Mouse (Mus musculus) WW6 (cell line): ENCODE measurements around the gene Gm16503.
"Not testable (repeated sequence)": the region's sequence is repeated elsewhere in the genome, so short reads cannot be mapped to it uniquely, and the experiment has no call there.

Experiments
- DNase-seq: peaks from one replicate; pipeline ENCODE4 v3.0.0-alpha.2; 2013; ENCODE audit warnings: low read depth, low spot score

Gene Gm16503

GRCm38 (mm10) chr4:147539918-147540317, at the start of gene Gm16503:
Gm16503 (plus strand) TSS chr4:147540218.
- DNase-seq = not testable (repeated sequence)

GRCm38 (mm10) chr4:147492117-147492516, 47.9 kb upstream of the Gm16503 start, which contains the start of gene Zfp982:
Zfp982 (plus strand) TSS chr4:147492417.
- not testable (repeated sequence) for DNase-seq

- not testable (repeated sequence) for DNase-seq
These were observed 41.0 kb upstream of the Gm16503 start for GRCm38 (mm10) chr4:147498772-147499613.

- DNase-seq = no peak
These were observed 30.8 kb upstream of the Gm16503 start for GRCm38 (mm10) chr4:147509174-147509573.

- no peak for DNase-seq
These were observed 21.0 kb upstream of the Gm16503 start for GRCm38 (mm10) chr4:147518981-147519380.

DNA sequence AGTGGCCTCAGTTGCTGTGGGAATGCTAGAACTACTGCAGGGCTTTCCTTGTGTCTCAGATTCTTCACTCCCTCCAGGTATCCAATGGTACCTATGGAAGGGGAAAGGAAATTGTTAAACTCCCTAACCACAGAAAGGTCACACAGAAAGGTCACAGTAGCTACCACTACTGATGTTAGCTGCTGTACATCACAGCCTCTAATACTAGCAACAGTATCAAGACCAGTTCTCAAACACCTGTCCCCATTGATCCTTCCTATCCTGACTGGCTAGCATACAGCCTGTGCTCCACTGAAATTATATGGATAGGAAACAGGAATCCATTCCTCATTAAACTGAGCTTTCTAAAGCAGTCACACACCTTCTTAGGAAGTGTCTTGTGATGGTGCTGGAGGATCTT, 19.9 kb upstream of the Gm16503 start:
- no peak for DNase-seq

GRCm38 (mm10) chr4:147525125-147525524, 14.9 kb upstream of the Gm16503 start:
- no peak for DNase-seq

DNA sequence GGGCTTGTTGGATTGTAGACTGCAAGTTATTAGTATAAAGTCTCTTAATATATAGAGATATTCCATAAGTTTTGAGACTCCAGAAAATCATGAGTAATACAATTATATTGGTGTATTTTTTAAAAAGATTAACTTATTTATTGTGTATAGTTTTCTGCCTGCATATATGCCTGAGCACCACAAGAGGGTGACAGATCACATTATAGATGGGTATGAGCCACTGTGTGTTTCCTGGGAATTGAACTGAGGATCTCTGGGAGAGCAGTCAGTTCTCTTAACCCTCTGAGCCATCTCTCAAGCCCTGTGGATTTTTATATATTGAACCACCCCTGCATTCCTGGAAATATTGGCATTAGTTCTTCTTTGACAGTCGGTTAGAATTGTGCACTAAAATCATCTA, 9.7 kb upstream of the Gm16503 start:
- no peak for DNase-seq

GRCm38 (mm10) chr4:147535916-147536315, 4.1 kb upstream of the Gm16503 start:
- DNase-seq = not testable (repeated sequence)

- no peak for DNase-seq
These were observed 2.3 kb upstream of the Gm16503 start for GRCm38 (mm10) chr4:147537702-147538101.

- no peak for DNase-seq
These were observed 1.1 kb downstream of the Gm16503 start for GRCm38 (mm10) chr4:147541105-147541504.

GRCm38 (mm10) chr4:147553071-147553470, 13.1 kb downstream of the Gm16503 start, which contains the start of gene Zfp985:
Zfp985 (plus strand) TSS chr4:147553277.
- not testable (repeated sequence) for DNase-seq

DNA sequence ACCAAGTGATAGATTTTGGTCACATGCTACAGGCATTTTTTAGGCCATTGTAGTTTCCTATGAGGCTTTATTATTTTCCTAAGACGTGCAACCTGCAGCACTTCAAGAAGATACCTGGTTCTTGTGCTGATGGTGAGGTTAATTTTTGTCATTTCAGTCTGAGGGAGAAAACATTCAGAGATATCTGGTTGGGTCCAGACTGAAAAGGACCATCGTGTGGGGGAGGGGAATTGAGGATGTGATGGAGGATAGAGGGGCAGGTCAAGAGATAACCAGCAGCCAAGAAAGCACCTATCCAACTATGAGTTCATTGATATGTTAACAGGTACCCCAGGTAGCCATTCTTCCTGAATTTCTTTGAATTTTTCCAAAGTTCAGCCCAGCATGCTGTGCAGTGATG, 14.3 kb downstream of the Gm16503 start:
- DNase-seq = not testable (repeated sequence)

GRCm38 (mm10) chr4:147556921-147557320, 16.9 kb downstream of the Gm16503 start:
- not testable (repeated sequence) for DNase-seq

- not testable (repeated sequence) for DNase-seq
These were observed 18.0 kb downstream of the Gm16503 start for GRCm38 (mm10) chr4:147558011-147558410.

DNA sequence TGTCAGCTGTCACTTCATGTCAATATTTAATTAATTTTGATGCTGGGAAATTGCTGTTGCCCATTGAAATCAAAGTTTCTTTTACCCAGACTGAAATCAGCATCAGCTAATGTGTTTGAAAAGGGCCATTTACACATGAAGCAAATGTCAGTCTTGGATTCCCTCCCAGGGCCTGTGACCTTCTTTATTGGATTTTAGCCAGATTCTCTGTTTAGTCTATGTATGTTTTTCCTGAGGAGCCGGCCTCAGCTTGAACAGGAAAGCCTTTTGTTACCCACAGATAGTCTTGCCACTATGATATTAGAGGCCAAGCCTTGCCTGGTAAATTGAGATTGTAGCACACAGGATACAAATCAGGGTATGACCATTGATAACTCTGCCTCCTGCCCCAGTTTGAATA, 19.1 kb downstream of the Gm16503 start:
- not testable (repeated sequence) for DNase-seq

- DNase-seq = no peak
These were observed 25.6 kb downstream of the Gm16503 start for GRCm38 (mm10) chr4:147565426-147566220.

GRCm38 (mm10) chr4:147571156-147571555, 31.1 kb downstream of the Gm16503 start:
- not testable (repeated sequence) for DNase-seq

- DNase-seq = not testable (repeated sequence)
These were observed 39.4 kb downstream of the Gm16503 start for GRCm38 (mm10) chr4:147579371-147579770.

GRCm38 (mm10) chr4:147586511-147587473, 46.8 kb downstream of the Gm16503 start:
- no peak for DNase-seq
